Mouse (Mus musculus) hindbrain, postnatal 0 days (tissue): ENCODE data around the gene Wif1. TPM values are rescaled to one million over a fixed set of nuclear protein-coding genes. Genes with fewer than 3 reads are reported as not detected.

Experiments
- ATAC-seq: fragments of 200-750 bp; cut with Nextera tagmentation; 2 replicates; pipeline ENCODE4 v1.8.0; 2017; ENCODE audit warnings: mild to moderate bottlenecking, moderate TSS enrichment, moderate library complexity
- DNase-seq: peaks from one replicate; pipeline ENCODE4 v3.0.0-alpha.2; 2015; ENCODE audit warnings: low spot score
- H3K27ac ChIP-seq: fragments of 300-500 bp; sonication (generic); 2 replicates; pipeline ENCODE4 v1.5.1; 2014; ENCODE audit warnings: mild to moderate bottlenecking
- H3K27me3 ChIP-seq: fragments of 300-500 bp; sonication (generic); 2 replicates; pipeline ENCODE4 v1.6.1; 2014; ENCODE audit warnings: low read length, mixed read lengths; ENCODE audit not compliant: insufficient read depth
- H3K36me3 ChIP-seq: fragments of 300-500 bp; sonication (generic); 2 replicates; pipeline ENCODE4 v1.6.1; 2014; ENCODE audit warnings: low read length, mixed read lengths; ENCODE audit not compliant: insufficient read depth
- H3K4me1 ChIP-seq: fragments of 300-500 bp; sonication (generic); 2 replicates; pipeline ENCODE4 v1.6.1; 2014; ENCODE audit warnings: antibody characterized with exemption, low read length, mixed read lengths; ENCODE audit not compliant: insufficient read depth
- H3K4me2 ChIP-seq: fragments of 300-500 bp; sonication (generic); 2 replicates; pipeline ENCODE4 v1.6.1; 2014; ENCODE audit warnings: low read depth, mild to moderate bottlenecking, low read length, moderate library complexity, mixed read lengths
- H3K4me3 ChIP-seq: fragments of 300-500 bp; sonication (generic); 2 replicates; pipeline ENCODE4 v1.5.1; 2014; ENCODE audit warnings: low read length
- H3K9ac ChIP-seq: fragments of 300-500 bp; sonication (generic); replicated peaks from 2 replicates; pipeline ENCODE4 v1.6.1; 2014; ENCODE audit warnings: mild to moderate bottlenecking, low read length, moderate library complexity, mixed read lengths
- H3K9me3 ChIP-seq: fragments of 300-500 bp; sonication (generic); 2 replicates; pipeline ENCODE4 v1.6.1; 2016; ENCODE audit warnings: low read length, mixed read lengths
- CTCF ChIP-seq: IDR thresholded peaks from 2 replicates; pipeline ENCODE4 v1.5.1; 2016; ENCODE audit warnings: antibody characterized with exemption, control low read depth, low read depth
- WGBS: fragments of 180-500 bp; shearing (Covaris S2); extraction: QIAGEN DNeasy Blood & Tissue Kit; methylation state at CpG from one replicate; pipeline ENCODE4 v1.1.7; 2014; 5-methylcytosine and 5-hydroxymethylcytosine counted together
- polyA plus RNA-seq: library from polyadenylated mRNA; unstranded; fragments of >200 nt; fragmentation: Nextera tagmentation; extraction: Ambion mirVana; gene quantifications from 2 replicates; pipeline ENCODE4 v1.2.1, GENCODE M21; 2015
- total RNA-seq: library from RNA; depleted of rRNA; stranded (reverse); fragments of >200 nt; gene quantifications from 2 replicates; pipeline ENCODE4 v1.2.3, GENCODE M21; 2014

The Wif1 gene
- total and polyA plus RNA-seq, 2 experiments from 2014 or later, result 5.4 to 11.7 TPM

DNA sequence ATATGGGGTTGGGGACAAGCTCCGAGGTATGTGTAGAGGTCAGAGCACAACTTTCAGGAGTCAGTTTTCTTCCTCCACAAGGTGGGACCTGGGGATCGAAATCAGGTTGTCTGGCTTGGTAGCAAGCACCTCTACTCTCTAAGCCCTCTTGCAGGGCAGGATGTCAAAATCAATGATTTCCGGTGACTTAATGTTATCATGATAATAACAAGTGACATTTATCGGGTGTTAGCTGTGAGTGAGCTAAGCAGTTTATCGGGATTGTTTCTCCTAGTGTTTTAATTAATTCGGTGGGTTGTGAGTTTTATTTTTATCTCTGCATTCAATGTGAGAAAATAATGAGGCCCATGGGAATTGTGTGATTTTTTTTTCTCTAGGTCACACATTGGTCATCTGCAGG, 18.3 kb downstream of the Wif1 start:
- WGBS, result 76% methylated on average over 6 of the region's 6 CpGs
- Histone ChIP-seq H3K27ac (no peak overlapping the region), H3K4me3 (no peak overlapping the region), H3K27me3 (no peaks in the 10 kb centered on the region), H3K36me3 (no peaks in the 10 kb centered on the region), H3K4me2 (no peak overlapping the region), H3K4me1 (peaks cover 4% of the 10 kb centered on the region; the same call in 1 of the 2 replicates), H3K9ac (no peak overlapping the region), H3K9me3 (no peaks in the 10 kb centered on the region)
- DNase-seq (no peak), ATAC-seq (no peak)
- no peak for TF ChIP-seq CTCF

DNA sequence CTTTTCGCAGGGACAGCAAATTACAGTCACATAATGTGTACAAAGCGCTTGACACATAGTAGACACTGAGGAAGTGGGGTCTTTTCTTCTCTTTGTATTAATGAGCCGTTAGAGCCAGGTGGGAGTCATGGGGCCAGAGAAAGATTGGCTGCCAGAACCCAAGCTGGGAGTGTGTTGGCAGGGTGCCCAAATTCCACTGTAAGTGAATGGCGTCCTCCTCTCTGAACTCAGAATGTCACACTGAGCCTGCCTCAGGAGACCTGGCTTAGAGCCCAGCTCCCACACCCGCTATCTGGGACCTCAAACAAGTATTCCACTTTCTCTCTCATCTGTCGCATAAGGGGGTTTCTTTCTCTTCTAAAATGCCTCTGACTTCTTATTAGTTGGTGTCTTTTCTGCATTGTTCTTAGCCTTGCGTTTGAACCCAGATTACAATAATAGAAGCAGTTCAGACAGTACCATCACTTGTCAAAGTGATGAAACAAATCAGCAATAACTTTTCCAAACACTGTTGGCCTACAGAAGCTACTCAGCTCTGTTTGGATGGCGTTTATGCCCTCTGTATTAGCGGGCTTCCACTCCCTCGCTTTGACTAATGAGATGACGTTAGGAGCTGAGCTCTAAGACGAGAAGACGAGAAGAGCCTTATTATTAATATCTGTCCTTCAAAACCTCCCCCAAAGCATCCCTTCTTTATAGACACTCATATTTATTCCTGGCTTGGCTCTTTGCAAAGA, 21.9 kb downstream of the Wif1 start:
- ATAC-seq (peak; percentile 85), DNase-seq (peak; percentile 92)
- Histone ChIP-seq H3K9me3 (no peaks in the 10 kb centered on the region), H3K9ac (no peak overlapping the region), H3K4me1 (peaks cover 4% of the 10 kb centered on the region; the same call in 1 of the 2 replicates), H3K36me3 (no peaks in the 10 kb centered on the region), H3K4me2 (peak overlapping the region; percentile 25), H3K27ac (no peak overlapping the region), H3K4me3 (no peak overlapping the region), H3K27me3 (no peaks in the 10 kb centered on the region)
- TF ChIP-seq CTCF, result no peak
- WGBS, result 16% methylated on average over 13 of the region's 13 CpGs

DNA sequence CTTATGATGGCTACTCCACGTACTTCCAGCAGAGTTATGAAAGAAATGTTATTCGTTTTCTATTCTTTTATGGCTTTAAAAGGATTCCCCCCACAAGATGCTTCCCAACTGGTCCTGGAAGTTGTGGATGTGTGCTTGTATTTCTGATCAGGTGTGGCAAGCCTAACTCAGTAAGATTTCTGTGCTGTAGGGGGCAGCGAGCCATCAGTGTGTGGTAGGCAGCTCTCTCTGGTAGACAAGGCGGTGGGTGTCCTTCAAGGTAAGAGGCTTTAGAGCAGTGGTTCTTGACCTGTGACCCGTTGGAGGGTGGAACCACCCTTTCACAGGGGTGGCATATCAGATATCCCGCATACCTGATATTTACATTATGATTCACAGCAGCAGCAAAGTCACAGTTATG, 23.1 kb downstream of the Wif1 start:
- no peaks in the 10 kb centered on the region for H3K27me3 ChIP-seq
- H3K4me1 ChIP-seq, result peaks cover 4% of the 10 kb centered on the region; the same call in 1 of the 2 replicates
- ATAC-seq (no peak), DNase-seq (no peak)
- no peak overlapping the region for H3K27ac ChIP-seq
- H3K9ac ChIP-seq, result no peak overlapping the region
- 81% methylated on average over 6 of the region's 6 CpGs for WGBS
- no peak overlapping the region for H3K4me3 ChIP-seq
- no peak overlapping the region for H3K4me2 ChIP-seq
- TF ChIP-seq CTCF, result peak; percentile 30; the same call in 1 of the 2 replicates
- H3K9me3 ChIP-seq, result no peaks in the 10 kb centered on the region
- no peaks in the 10 kb centered on the region for H3K36me3 ChIP-seq

DNA sequence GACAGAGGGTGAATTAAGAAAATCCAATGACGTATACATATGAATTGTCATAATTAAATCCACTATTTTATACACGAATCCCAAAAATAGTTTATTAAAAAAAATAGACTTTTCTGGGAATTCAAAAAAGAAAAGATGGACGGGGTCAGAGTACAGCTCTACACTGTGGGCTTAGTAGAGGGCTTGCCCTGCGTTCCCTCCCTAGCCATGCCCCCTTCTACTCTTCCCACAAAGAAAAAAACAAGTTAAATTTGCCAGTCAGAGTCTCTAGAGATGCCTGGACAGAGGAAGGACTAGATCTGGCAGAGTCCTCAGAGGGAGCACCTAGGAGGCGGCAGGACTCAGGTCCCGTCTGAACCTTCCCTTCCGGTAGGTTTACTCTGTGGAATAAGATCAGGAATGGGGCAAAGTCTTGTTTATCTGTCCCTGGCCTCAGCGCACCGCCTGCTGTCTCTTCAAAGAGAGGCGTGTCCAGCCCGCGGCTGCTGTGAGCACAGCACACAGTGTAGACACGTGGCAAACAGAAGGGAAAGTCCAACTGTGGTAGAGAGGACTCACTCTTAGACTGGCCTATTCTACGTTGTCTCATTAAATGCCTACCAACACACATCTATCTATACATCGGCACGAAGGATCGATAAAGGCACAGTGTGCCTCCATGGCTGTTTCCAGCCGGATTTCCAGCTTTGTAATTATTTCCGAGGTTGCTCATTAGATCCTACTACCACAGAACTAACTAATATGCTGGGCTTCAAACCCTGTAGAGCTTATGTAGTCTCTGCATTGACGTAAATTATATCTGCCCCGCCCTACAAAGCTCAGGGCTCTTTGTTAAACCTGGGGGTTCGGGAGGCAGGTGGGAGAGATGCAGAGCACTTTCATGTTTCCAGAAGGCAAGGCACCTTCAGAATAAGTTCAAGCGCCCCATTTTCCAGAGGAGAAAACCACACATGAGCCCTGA, 25.6 kb downstream of the Wif1 start:
- ATAC-seq (no peak), DNase-seq (no peak)
- Histone ChIP-seq H3K9ac (no peak overlapping the region), H3K9me3 (no peaks in the 10 kb centered on the region), H3K27ac (no peak overlapping the region), H3K4me3 (no peak overlapping the region), H3K27me3 (no peaks in the 10 kb centered on the region), H3K4me1 (peaks cover 4% of the 10 kb centered on the region; the same call in 1 of the 2 replicates), H3K36me3 (no peaks in the 10 kb centered on the region), H3K4me2 (no peak overlapping the region)
- no peak for TF ChIP-seq CTCF
- 81% methylated on average over 23 of the region's 23 CpGs for WGBS

DNA sequence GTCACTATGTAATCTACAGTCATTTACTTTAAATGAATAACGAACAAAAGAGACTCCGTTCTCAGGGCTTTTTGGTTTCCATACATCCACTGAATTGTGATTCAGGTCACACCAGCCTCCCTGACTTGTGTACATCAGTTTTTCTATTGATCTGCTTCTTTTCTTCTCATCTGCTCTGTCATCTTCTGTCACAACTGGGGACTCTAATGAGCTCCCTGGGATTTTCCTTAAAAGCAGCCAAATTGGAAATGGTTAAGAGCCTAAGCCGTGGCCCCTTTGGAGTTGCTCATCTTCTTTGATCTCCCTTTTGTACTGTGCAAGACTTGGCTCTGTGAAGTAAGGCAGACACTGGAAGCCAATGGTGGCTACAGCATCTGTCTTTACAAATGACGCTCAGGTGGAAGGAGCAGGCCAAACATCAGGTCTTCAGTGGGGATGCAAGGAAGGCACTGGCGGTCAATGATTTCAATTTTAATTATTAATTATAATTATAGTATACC, 27.6 kb downstream of the Wif1 start:
- Histone ChIP-seq H3K27me3 (no peaks in the 10 kb centered on the region), H3K4me3 (no peak overlapping the region), H3K9me3 (no peaks in the 10 kb centered on the region), H3K36me3 (no peaks in the 10 kb centered on the region), H3K27ac (no peak overlapping the region), H3K9ac (no peak overlapping the region), H3K4me2 (no peak overlapping the region), H3K4me1 (no peaks in the 10 kb centered on the region)
- no peak for DNase-seq
- no peak for ATAC-seq
- TF ChIP-seq CTCF, result no peak
- WGBS, result 57% methylated on average over 5 of the region's 5 CpGs

DNA sequence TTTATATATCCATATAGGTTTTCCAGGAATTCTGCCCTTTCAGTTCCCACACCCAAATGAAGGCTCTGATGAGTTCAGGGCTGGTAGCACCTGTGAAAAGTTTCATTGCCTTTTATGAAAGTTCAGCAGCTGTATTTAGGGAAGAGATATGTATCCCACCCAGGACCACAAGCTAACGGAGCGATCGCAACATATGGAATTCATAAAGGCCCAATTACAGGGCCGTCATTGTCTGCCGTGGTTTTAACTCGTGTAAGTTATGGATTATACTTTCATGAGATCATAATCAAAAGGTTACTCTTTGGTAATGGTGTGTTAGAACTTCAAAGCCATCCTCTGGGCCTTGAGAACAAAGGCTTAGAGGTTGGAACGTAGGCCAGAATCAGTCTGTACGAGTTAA, 28.9 kb downstream of the Wif1 start:
- H3K36me3 ChIP-seq, result no peaks in the 10 kb centered on the region
- DNase-seq (no peak), ATAC-seq (no peak)
- WGBS, result 87% methylated on average over 8 of the region's 8 CpGs
- H3K4me3 ChIP-seq, result no peak overlapping the region
- no peak for TF ChIP-seq CTCF
- no peaks in the 10 kb centered on the region for H3K9me3 ChIP-seq
- H3K27ac ChIP-seq, result no peak overlapping the region
- H3K4me1 ChIP-seq, result no peaks in the 10 kb centered on the region
- H3K27me3 ChIP-seq, result no peaks in the 10 kb centered on the region
- no peak overlapping the region for H3K9ac ChIP-seq
- H3K4me2 ChIP-seq, result no peak overlapping the region
